Mouse (Mus musculus) R1 (cell line): ENCODE results near the gene Fam208a.
A peak's percentile ranks its signal among the peaks of the same experiment; 100 is the strongest.

Source experiments
- DNase-seq: peaks from one replicate; pipeline ENCODE4 v3.0.0-alpha.2; 2018; ENCODE audit warnings: low read depth, low spot score

The Fam208a gene

GRCm38 (mm10) chr14:27428573-27428972 lies at the start of gene Fam208a:
Fam208a (plus strand) TSS chr14:27428834.
- peak; percentile 98 for DNase-seq

GRCm38 (mm10) chr14:27379404-27379803 lies 49.2 kb upstream of the Fam208a start:
- no peak for DNase-seq

GRCm38 (mm10) chr14:27381459-27381858 lies 47.2 kb upstream of the Fam208a start:
- no peak for DNase-seq

GRCm38 (mm10) chr14:27383321-27383830 lies 45.3 kb upstream of the Fam208a start:
- no peak for DNase-seq

- no peak for DNase-seq
These were observed 44.5 kb upstream of the Fam208a start for GRCm38 (mm10) chr14:27384143-27384542.

DNA sequence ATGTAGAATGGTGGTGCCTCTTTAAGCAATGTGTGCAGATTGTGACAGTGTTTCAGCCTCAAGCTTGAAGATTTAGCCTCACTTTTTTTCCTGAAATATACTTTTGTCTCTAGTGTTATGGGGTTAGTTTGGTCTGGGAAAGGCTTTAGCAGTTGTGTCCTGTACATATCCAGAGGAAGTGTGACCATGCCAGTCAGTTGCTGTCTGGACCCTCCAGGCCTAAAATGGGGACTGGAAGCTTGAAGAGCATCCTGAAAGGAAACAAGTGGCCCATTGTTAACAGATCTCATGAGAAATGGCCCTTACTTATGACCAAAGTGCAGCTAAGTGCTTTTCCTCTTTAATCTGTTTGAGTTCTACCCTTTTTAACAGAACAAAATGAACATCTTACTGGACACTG lies 40.0 kb upstream of the Fam208a start:
- no peak for DNase-seq

DNA sequence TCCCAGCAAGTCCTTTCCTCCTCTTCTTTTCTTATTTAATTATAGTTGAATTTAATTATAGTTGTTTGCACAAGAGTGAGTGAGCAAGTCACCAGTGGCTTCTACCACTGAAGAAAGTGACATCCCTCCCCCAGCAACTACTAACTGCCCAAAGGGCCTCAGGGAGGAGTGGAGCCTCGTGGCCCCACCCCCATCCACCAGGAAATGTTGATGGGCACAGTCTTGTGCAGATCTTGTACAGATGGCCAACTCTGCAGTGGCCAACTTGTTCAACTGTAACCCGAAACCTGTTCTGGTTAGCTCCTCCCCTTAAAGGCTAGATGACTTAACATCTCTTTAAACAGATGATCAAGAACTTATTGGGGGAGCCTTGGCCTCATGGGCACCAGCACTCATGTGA lies 38.9 kb upstream of the Fam208a start:
- DNase-seq = peak; percentile 58

- no peak for DNase-seq
These were observed 38.0 kb upstream of the Fam208a start for GRCm38 (mm10) chr14:27390663-27391062.

DNA sequence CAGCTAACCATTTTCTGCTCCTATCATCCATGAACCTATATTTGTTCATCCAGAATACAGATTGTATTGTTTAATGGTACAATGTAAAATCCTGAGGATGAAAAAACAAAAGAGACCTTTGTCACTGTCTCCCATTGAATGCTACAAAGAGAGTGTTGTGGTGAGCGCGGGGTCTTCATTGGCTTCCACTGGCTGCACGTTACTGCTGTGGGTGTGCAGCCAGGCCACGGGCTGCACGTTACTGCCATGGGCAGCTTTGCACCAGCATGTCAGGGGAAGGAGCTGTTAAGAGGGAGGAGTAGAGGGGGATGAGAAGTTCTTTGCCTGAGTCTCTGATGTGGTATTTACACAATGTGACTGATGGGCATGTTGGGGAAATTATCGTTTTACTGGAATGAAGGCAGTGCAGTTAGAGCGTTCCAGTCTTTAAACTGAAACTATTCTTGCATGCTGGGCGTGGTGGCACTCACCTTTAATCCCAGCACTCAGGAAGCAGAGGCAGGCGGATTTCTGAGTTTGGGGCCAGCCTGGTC lies 36.8 kb upstream of the Fam208a start:
- DNase-seq = no peak

DNA sequence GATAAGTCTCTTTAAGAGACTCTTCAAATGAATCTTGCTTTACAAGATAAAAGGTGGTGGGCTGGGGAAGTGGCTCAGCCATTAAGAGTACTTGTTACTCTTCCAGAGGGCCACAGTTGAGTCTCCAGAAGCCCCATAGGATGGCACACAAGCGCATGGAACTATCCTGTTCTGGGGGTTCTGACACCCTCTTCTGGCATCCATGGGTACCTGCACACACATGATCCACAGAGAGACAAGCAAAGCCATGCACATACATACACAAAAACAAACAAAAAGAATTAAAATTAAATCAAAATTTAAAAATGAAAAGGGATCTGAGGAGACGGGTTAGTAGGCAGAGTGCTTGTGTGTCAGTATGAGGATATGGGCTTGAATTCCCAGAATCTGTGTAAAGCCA lies 36.0 kb upstream of the Fam208a start:
- DNase-seq = peak; percentile 36

- DNase-seq = no peak
These were observed 34.8 kb upstream of the Fam208a start for GRCm38 (mm10) chr14:27393806-27394205.

DNA sequence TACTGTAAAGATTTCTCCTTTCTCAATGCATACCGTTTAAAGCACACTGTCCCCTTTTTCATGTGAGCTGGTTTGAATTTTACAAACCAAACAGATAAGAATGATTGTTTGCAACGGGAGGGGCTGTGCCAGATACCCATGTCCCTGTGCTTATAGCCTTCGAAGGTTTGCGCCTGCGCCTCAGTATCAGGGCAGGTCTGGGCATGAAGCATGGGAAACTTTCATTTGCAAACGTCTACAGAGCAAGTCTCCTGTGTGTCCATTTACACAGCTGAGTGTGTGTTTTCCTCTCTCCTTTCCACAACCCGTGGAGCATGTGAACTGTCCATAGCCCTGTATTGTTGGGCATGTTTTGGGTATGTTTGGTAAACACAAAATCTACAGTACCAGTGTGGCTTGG lies 32.2 kb upstream of the Fam208a start:
- no peak for DNase-seq

DNA sequence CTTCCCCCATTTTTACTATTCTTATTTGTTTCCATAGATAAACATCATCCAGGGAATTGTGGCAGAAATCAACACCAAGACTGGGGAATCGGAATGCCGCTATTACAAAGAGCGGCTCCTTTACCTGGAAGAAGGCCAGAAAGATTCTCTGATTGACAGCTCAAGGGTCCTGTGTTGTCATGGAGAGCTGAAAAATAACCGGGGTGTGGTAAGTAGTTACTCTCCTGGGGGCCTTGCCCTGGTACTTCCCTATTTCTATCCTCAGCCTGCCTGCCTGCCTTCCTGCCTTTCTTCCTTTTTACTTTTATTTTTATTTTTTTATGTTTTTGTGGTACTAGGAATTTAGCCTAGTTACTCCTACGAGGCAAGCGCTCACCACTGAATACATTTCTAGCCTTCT lies 31.1 kb upstream of the Fam208a start:
- DNase-seq = no peak

GRCm38 (mm10) chr14:27400495-27400894 lies 28.1 kb upstream of the Fam208a start:
- DNase-seq = no peak

GRCm38 (mm10) chr14:27401717-27402278 lies 26.8 kb upstream of the Fam208a start:
- DNase-seq = no peak

GRCm38 (mm10) chr14:27402332-27403250 lies 26.0 kb upstream of the Fam208a start:
- DNase-seq = no peak

DNA sequence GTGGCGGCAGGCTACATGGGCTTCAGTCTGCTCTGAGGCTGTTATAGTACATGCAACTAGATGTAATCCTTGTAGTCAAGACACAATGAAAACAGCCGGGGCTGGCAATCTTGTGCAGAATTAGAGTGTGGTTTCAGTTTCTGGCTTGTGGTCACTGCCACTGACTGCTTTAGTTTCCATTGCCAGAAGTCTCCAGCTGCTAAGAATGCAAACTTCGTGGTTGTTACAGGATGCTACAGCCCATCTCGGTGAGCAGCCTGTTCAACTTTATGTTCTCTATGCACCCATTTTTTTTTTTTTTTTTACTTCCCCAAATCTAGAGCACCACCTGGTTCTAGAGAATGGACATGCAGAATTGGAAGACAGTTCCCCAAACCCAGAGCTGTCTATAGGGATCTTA lies 23.2 kb upstream of the Fam208a start:
- DNase-seq = no peak

- no peak for DNase-seq
These were observed 22.7 kb upstream of the Fam208a start for GRCm38 (mm10) chr14:27405947-27406346.

DNA sequence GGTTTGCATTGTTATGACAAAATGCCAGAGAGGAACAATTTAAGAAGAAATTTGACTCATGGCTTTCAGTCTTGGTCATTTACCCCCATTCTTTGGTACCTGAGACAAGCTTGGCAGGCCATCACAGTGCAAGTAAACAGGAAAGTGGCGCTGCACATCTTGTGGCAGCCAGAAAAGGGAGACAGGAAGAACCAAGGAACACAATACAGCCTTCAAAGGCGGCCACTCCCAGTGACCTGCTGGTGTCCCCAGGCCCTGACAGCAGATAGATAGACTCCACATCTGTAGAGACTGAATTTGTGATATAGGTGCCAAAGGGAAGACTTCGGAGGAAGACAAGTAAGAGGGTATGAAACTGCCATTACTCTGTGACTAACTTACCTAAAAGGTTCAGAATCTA lies 20.4 kb upstream of the Fam208a start:
- DNase-seq = no peak

DNA sequence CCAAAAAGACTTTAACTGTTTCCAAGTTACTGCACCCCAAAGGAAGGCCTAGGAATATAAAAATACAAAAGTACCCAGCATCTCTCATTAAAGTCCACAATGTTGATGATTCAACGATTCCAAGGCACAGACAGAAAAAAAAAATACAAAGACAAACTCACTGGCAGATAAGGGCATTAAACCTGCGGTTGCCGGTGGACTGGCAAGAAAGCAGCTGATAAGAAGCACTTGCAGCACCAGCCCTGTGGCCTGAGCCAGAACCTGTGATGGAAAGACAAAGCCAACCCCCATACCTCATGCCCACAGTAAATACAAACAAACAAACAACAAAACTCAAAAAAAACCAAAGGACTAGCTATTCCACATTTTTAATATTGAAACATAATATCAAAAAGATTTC lies 19.0 kb upstream of the Fam208a start:
- no peak for DNase-seq

- no peak for DNase-seq
These were observed 17.1 kb upstream of the Fam208a start for GRCm38 (mm10) chr14:27411492-27411891.

GRCm38 (mm10) chr14:27412699-27413098 lies 15.9 kb upstream of the Fam208a start:
- no peak for DNase-seq

DNA sequence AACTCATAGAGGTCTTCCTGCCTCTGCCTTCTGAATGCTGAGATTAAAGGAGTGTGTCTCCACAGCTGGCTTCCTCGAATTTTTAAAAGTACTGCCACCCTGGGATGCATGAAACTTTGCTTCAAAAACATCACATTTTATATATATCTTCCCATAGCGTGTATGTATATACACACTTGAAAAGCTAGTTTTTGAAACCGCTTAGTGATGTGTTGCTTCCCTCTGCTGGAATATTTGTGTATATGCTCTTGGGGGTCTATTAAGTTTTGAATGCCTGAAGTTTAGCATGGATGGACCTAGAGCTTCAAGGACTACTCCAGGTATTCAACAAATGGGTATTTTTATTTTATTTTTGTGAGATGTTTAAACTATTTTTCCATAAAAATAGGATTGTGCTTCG lies 14.7 kb upstream of the Fam208a start:
- DNase-seq = peak; percentile 61
